Mouse (Mus musculus): Measurements from ENCODE around the gene Kif21b. TPM values are rescaled to one million over a fixed set of nuclear protein-coding genes. Genes with fewer than 3 reads are reported as not detected.

Gene Kif21b
- total RNA-seq, 2 experiments from 2014 or later = 52.0 to 68.8 TPM

GRCm38 (mm10) chr1:136143514-136143913 is 12.3 kb downstream of the Kif21b start:
- intact Hi-C loops (cut with DNase I) = no loop called here

GRCm38 (mm10) chr1:136149702-136150101 is 18.5 kb downstream of the Kif21b start:
- intact Hi-C loops (cut with DNase I) = no loop called here
- no peak for DNase-seq (ENCODE audit: low spot score in 2 of 2)

More at GRCm38 (mm10) chr1:136143514-136143913, 12.3 kb downstream of the Kif21b start:
- peak; percentile 78 to 81 for DNase-seq (ENCODE audit: low spot score in 2 of 2)

GRCm38 (mm10) chr1:136151371-136151770 is 20.2 kb downstream of the Kif21b start:
- DNase-seq (ENCODE audit: low spot score in 2 of 2) = no peak
- intact Hi-C loops (cut with DNase I) = no loop called here

DNA sequence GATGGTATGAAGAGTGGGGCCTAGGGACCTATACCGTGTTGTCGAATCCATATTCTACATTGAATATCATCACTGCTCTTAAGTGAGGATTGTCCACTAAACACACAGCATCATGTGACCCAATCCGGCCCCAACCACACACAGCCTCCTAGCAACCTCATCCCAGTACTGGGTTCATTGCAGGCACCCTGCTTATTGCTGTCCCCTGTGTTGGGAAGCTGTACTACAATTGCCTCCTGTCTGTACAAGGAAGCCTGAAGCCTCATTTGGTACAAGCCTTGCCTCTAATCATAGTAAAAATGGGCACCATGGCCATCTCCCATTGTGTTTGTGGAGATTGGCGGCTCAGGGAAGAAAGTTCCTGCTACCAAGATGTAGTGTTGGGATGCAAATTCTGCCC is 25.1 kb downstream of the Kif21b start:
- no peak for DNase-seq (ENCODE audit: low spot score in 2 of 2)
- intact Hi-C loops (cut with DNase I) = no loop called here

GRCm38 (mm10) chr1:136156951-136157350 is 25.8 kb downstream of the Kif21b start:
- no peak for DNase-seq (ENCODE audit: low spot score in 2 of 2)
- intact Hi-C loops (cut with DNase I) = no loop called here

DNA sequence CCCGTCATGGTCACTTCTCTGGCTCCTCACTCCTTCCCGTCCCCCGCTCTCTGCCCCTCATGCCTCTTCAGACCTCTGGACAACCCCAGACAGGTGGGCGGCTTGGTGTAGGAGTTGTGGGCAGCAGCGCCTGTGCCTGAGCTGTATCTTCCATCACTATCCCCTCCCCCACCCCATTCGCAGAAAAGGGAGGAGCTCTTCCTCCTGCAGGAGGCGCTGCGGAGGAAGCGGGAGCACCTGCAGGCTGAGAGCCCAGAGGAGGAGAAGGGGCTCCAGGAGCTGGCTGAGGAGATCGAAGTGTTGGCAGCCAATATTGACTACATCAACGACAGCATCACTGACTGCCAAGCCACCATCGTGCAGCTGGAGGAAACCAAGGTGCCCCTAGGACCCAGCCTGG is 28.6 kb downstream of the Kif21b start:
- intact Hi-C loops (cut with DNase I) = no loop called here
- DNase-seq (ENCODE audit: low spot score in 2 of 2) = no peak

GRCm38 (mm10) chr1:136160297-136160696 is 29.1 kb downstream of the Kif21b start:
- no peak for DNase-seq (ENCODE audit: low spot score in 2 of 2)
- intact Hi-C loops (cut with DNase I) = no loop called here

DNA sequence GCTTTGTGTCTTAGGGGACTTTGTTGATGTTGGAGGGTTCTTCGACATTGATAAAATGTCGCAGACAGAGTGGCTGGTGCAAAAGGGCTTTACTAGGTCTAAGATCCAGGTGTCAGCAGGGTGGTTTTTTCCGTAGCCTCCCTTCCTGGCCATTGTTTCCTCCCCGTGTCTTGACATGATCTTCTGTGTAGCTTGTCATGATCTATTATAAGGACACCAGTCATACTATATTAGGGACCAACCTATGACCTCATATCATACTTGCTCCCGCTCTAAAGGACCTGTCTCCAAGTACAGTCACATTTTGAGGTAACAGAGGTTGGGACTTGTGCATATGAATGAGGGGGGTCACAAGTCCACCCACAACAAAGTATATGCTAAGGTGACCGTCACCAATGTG is 29.7 kb downstream of the Kif21b start:
- intact Hi-C loops (cut with DNase I) = no loop called here
- DNase-seq (ENCODE audit: low spot score in 2 of 2) = no peak

GRCm38 (mm10) chr1:136161333-136161921 is 30.2 kb downstream of the Kif21b start:
- intact Hi-C loops (cut with DNase I) = no loop called here
- no peak for DNase-seq (ENCODE audit: low spot score in 2 of 2)

GRCm38 (mm10) chr1:136165436-136165835 is 34.2 kb downstream of the Kif21b start:
- no peak for DNase-seq (ENCODE audit: low spot score in 2 of 2)

GRCm38 (mm10) chr1:136167657-136168056 is 36.5 kb downstream of the Kif21b start:
- intact Hi-C loops (cut with DNase I) = loop anchor here (2.0 to 5.0 kb wide), 3 partner anchors 50 to 290 kb away; partner anchors contain the start of gene Ascl5
- DNase-seq (ENCODE audit: low spot score in 2 of 2) = peak in 1 of 2 experiments; percentile 47

More at GRCm38 (mm10) chr1:136165436-136165835, 34.2 kb downstream of the Kif21b start:
- intact Hi-C loops (cut with DNase I) = loop anchor here (5.0 kb wide), 2 partner anchors 48 to 292 kb away; no protein-coding TSS in a partner anchor

DNA sequence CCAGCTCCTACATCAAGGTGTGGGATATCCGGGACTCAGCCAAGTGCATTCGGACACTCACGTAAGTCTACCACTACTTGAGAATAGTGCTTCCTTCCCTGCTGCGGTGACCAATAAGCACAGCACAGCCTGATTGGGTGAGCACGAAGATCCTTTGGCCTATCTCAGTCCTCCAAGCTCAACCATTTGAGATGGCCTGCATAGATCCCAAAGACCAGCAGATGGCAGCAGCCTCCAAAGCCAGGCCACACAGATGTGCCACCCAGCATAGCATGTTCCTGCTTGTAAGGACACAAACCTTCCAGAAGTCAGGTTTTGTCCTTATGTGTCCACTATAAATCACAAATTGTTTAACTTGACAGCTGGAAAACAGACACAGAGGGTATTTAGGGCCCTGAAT is 38.9 kb downstream of the Kif21b start:
- intact Hi-C loops (cut with DNase I) = no loop called here
- peak in 1 of 2 experiments; percentile 64 for DNase-seq (ENCODE audit: low spot score in 2 of 2)

DNA sequence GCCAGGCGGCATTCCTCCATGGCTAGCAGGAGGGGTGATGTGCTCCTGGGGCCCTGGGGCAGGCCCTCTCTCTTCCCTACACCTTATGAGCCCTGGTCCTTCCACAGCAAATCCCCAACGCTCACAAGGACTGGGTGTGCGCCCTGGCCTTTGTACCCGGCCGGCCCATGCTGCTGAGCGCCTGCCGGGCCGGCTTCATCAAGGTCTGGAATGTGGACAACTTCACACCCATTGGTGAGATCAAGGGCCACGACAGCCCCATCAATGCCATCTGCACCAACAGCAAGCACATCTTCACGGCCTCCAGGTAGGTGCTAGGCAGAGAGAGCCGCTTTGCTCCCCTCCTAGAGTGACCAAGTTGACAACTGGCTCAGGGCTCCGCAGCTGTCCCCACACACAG is 41.5 kb downstream of the Kif21b start:
- intact Hi-C loops (cut with DNase I) = no loop called here
- no peak for DNase-seq (ENCODE audit: low spot score in 2 of 2)

GRCm38 (mm10) chr1:136174101-136174606 is 43.0 kb downstream of the Kif21b start:
- intact Hi-C loops (cut with DNase I) = no loop called here
- DNase-seq (ENCODE audit: low spot score in 2 of 2) = no peak

- DNase-seq (ENCODE audit: low spot score in 2 of 2) = peak in 1 of 2 experiments; percentile 49
Measured at GRCm38 (mm10) chr1:136175183-136175582, 44.0 kb downstream of the Kif21b start.

GRCm38 (mm10) chr1:136177085-136177484 is 45.9 kb downstream of the Kif21b start:
- DNase-seq (ENCODE audit: low spot score in 2 of 2) = no peak
- intact Hi-C loops (cut with DNase I) = no loop called here

More at GRCm38 (mm10) chr1:136175183-136175582, 44.0 kb downstream of the Kif21b start:
- intact Hi-C loops (cut with DNase I) = no loop called here

DNA sequence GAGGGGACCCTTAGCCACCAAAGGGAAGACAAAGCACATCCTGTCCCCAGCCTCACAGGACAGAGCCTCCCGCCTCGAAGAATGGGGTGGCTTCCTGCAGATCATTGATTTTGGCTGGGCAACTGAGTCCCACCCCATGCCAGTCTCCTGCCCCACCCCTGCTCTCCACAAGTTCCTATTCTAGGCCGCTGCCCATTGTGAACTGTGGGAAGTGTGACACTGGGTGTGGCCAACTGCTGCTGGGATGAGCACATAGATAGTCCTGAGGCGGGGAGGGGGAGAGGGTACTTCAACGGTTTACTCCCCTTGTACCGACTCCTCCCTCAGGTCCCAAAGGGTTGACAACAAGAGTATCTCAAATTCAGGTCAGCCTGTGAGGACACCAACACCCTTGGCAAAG is 47.6 kb downstream of the Kif21b start:
- intact Hi-C loops (cut with DNase I) = no loop called here
- no peak for DNase-seq (ENCODE audit: low spot score in 2 of 2)

- intact Hi-C loops (cut with DNase I) = no loop called here
- DNase-seq (ENCODE audit: low spot score in 2 of 2) = no peak
Measured at GRCm38 (mm10) chr1:136179511-136180001, 48.4 kb downstream of the Kif21b start.

DNA sequence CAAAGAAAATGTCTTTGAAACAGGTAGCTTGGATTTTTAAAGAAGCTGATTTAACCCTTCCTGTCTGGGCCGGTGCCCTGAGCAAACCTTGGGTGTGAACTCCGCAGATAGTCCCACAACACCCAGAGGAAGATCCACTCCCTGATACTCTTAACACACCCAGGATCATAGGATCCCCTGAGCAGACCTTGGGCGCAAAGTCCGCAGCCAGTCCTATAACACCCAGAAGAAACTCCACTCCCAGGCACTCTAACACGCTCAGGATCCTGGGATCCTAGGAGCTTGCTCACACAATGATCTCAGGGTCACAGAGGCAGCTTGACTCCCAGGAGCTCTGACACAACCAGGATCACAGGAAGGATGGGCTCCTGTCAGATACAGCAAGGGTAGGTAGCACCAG is 58.8 kb downstream of the Kif21b start:
- intact Hi-C loops (cut with DNase I) = no loop called here
- no peak for DNase-seq (ENCODE audit: low spot score in 2 of 2)

DNA sequence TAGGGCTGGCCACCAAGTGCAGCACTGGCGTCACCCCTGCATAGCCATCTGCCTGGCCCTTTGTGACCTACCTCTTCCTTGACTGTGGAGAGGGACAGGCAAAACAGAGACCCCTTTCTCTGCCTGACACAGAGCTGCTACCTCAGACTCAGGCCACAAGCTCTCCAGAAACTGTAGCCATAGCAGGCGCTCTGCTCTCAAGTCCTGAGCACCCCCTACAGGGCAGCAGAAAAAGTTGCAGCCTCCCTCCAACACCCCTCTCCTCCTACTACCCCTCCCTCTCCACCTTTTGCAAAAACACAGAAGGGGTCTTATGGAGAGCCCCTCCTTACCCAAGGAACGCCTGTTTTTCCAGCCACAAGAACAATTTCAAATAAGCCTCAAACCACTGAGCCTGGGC is 81.6 kb downstream of the Kif21b start, which contains the start of gene Mroh3:
TSS of gene Mroh3 (minus strand) at position 26 of the 400 bp plus-strand sequence.
- intact Hi-C loops (cut with DNase I) = no loop called here
- DNase-seq (ENCODE audit: low spot score in 2 of 2) = no peak

DNA sequence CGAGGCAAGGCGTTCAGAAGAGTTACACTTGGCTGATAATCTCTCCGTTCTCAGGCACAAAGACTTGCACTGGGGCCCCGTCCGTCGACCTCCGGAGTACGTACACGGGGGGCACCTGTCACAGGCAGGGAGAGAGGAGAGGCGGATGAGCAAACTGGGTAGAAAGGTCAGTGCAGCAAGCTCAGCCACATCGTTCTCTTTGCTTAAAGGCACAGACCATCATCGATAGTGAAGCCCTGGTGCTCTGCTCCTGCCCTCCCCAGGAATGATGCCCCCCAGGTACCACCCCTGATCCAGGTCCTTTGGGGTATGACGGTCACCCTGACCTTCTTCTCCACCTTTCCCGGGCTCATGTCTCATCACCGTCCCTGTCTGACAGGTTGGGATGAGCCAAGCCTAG is 83.1 kb downstream of the Kif21b start:
- no peak for DNase-seq (ENCODE audit: low spot score in 2 of 2)
- intact Hi-C loops (cut with DNase I) = no loop called here
